17 mouse cellular contexts compared by ENCODE assay signal in the genomic region with DNA sequence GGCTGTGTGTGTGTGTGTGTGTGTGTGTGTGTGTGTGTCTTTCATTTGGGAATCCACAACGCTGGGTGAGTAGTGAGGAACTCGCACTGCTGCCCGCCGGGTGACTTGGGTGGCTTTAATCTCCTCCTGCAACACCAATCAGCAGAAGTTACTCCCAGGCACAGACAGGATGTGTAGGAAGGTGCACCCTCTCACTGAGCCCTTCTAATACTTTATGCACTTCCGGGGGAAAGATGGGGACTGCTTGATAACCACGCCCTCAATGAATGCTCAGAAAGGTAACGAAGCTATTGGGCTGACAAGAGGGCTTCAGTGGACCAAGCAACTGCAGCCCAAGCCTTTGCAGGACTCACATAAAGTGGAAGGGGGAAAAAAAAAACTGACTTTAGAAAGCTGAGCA.
A peak's percentile ranks its signal among the peaks of the same experiment; 100 is the strongest.
DNase-seq lines count a peak whose midpoint lies in the region; ATAC-seq lines count a peak whose summit lies in the region.
"Had no signal": no experiment of that assay in that cellular context is flagged by ENCODE, and none has a peak within 500 bp of the region (broad histone marks: within the 10 kb centered on the region; RNA-seq: fewer than 3 reads in every experiment).

No protein-coding gene starts in this region.

- H3K27me3 ChIP-seq in heart, embryonic 12.5 days (replicated peaks), result no peaks in the 10 kb centered on the region
- H3K27me3 ChIP-seq: hindbrain, embryonic 15.5 days; limb, embryonic 13.5 days; lung, embryonic 15.5 days had no signal

- no peak for DNase-seq in heart, adult 18-20 months
- DNase-seq in CD4-positive helper T cell, adult 2 months (ENCODE audit: low read depth, low spot score), result peak; percentile 76
- peak; percentile 21 for DNase-seq in ZHBTc4 (ENCODE audit: low read depth, low spot score)
- no peak for DNase-seq in layer of hippocampus, adult 18-20 months (ENCODE audit: low spot score in 2 of 2)
- no peak for DNase-seq in gastrocnemius, postnatal 14 days
- no peak for DNase-seq in layer of hippocampus, postnatal 25 days (ENCODE audit: extremely low spot score in 1 of 2, low spot score in 1 of 2)
- DNase-seq: cerebellum, adult 11-12 months; gastrocnemius, postnatal 10 days; kidney, adult 18-20 months; kidney, postnatal 25 days; layer of hippocampus, postnatal 36 days had no signal

- peaks cover 18% of the 10 kb centered on the region for H3K4me1 ChIP-seq in heart, embryonic 12.5 days (replicated peaks)

- intact Hi-C loops in gastrocnemius, postnatal 14 days (cut with DNase I; ENCODE audit: low total_unique reads), result no loop called here

- H3K9me3 ChIP-seq in heart, embryonic 12.5 days (replicated peaks), result no peaks in the 10 kb centered on the region
- H3K9me3 ChIP-seq: forebrain, embryonic 10.5 days; hindbrain, embryonic 15.5 days; limb, embryonic 13.5 days; lung, embryonic 15.5 days had no signal

- H3K4me3 ChIP-seq in heart, embryonic 12.5 days, result no peak overlapping the region
- H3K4me3 ChIP-seq: forebrain, embryonic 10.5 days; hindbrain, embryonic 15.5 days; limb, embryonic 13.5 days; lung, embryonic 15.5 days had no signal

- ATAC-seq in heart, embryonic 12.5 days (ENCODE audit: insufficient number of reproducible peaks, low FRiP score), result no peak
- ATAC-seq in neutrophil, adult 5-6 weeks (ENCODE audit: extremely low read depth, insufficient number of reproducible peaks, low FRiP score, poor library complexity, severe bottlenecking), result peak; percentile 47; the same call in 1 of the 2 replicates

- H3K27ac ChIP-seq in heart, embryonic 12.5 days (ENCODE audit: poor library complexity, severe bottlenecking), result no peak overlapping the region
- H3K27ac ChIP-seq: forebrain, embryonic 10.5 days; hindbrain, embryonic 15.5 days; limb, embryonic 13.5 days; lung, embryonic 15.5 days had no signal

- no peak overlapping the region for H3K9ac ChIP-seq in heart, embryonic 12.5 days
- H3K9ac ChIP-seq: hindbrain, embryonic 15.5 days; limb, embryonic 13.5 days; lung, embryonic 15.5 days had no signal

- H3K4me2 ChIP-seq in heart, embryonic 12.5 days, result 0 out of 2 replicates have a peak overlapping the region, but pooled peaks have one; percentile 0
- H3K4me2 ChIP-seq: hindbrain, embryonic 15.5 days; limb, embryonic 13.5 days; lung, embryonic 15.5 days had no signal

- no peaks in the 10 kb centered on the region for H3K36me3 ChIP-seq in heart, embryonic 12.5 days
- H3K36me3 ChIP-seq: forebrain, embryonic 10.5 days; hindbrain, embryonic 15.5 days; limb, embryonic 13.5 days; lung, embryonic 15.5 days had no signal

- 64% methylated on average over 7 of the region's 7 CpGs for WGBS in heart, embryonic 12.5 days

Comparison
In these comparisons a context has a peak if more than half of its experiments do, and no peak if none do; other contexts are left out.
1. DNase-seq: peak in CD4-positive helper T cell, adult 2 months (single experiment) and ZHBTc4 (single experiment); none in heart, adult 18-20 months (0 of 2), layer of hippocampus, adult 18-20 months (0 of 2), gastrocnemius, postnatal 14 days (single experiment) and layer of hippocampus, postnatal 25 days (0 of 2).